Mouse (Mus musculus) mature B cell (primary cell): ENCODE measurements around the gene Hhip.
"Not testable (repeated sequence)": the region's sequence is repeated elsewhere in the genome, so short reads cannot be mapped to it uniquely, and the experiment has no call there.

Experiments used
- in situ Hi-C: fragments of 300-500 bp; cut with MboI; formaldehyde crosslinking; loops from 2 replicates; pipeline ENCODE4 v1.14.3; 2019

Gene Hhip

GRCm38 (mm10) chr8:79993507-79993906, 64.3 kb downstream of the Hhip start:
- in situ Hi-C loops: no loop called here

GRCm38 (mm10) chr8:79992121-79992848, 65.5 kb downstream of the Hhip start:
- in situ Hi-C loops: no loop called here

- in situ Hi-C loops: not testable (repeated sequence)
Observed at GRCm38 (mm10) chr8:79991420-79991819, 66.4 kb downstream of the Hhip start.

DNA sequence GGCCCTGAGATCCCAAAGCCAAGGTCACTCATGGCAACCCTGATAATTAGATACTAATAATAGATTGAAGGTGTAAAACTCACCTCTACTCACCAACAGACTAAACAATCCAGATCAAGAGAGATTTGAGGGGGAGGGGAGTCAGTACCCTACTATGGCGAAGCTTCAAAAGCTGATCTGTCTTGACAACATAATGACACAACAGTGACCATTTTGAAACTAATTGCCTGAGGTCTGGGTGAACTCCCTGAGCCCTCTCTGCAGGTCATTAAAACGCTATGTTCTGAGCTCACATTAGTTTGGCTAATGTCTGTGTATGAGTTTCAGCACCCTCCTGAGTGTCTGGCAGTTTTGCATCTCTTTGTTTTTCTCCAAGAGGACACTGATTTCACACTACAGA, 72.9 kb downstream of the Hhip start:
- in situ Hi-C loops: no loop called here

GRCm38 (mm10) chr8:79982144-79982543, 75.7 kb downstream of the Hhip start:
- in situ Hi-C loops: no loop called here

DNA sequence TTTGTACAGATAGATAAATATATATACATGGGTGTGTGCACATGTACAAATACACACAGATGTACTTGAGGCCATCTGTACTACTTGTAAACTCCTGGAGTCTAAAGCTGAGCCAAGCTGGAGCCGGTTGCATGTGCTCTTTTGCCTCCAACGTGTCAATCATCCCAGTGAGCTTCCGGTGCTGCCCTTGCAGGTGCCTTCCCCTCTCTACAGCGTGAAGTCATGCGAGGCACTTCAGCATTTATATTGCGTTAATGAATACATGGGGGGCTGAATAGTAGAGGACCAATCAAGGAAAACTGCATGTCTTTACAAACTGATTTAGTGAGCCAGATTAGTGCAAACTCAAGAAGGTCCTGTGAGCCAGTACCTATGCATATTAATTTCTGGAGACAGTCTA, 91.6 kb downstream of the Hhip start:
- in situ Hi-C loops: no loop called here

GRCm38 (mm10) chr8:79952857-79953256, 104.9 kb downstream of the Hhip start:
- in situ Hi-C loops: no loop called here

DNA sequence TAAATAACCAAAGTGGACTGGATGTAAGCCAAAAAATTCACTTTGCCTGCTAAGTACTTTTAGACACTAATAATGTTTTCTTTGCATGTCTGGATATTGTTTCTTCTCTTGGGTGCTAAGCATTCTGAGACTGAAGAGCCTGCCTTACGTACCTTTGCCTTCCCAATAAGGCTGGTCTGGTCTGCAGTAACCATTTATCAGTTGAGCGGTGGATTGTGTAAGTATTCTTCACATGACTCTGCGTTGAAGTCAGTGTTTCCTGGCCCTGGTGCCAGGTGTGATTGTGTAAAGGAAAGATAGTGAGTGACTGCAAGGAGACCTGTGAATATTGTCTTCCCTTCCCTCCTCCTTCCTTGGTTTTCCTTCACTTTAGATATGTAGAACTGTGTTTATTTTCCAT, 107.4 kb downstream of the Hhip start:
- in situ Hi-C loops: no loop called here

DNA sequence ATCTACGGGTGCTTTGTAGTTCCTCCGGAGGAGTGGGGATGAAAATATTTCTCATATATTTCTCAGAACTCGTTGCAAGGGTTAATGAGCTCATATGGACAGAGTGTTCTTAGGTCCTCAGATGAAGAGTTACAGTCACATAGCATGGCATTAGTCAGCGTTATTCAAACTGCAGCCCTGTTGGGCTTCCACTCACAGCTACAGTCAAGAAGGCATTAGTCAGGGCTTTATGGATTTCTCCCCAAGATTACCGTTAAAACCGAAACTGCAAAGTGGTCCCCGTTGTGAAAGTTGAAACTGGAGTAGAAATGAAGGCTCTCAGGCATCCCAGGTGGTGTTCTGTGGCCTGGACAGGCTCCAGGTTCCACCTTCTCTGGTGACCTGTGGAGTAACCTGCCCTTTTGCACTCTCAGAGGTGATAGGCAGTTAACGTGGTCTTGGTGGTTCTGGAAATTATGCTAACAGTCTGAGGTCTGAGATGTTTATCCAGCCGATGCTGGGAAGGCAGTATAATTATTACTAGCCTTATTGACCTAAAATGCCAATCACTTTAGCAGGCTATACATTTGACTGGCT, 112.2 kb downstream of the Hhip start:
- in situ Hi-C loops: no loop called here

- in situ Hi-C loops: no loop called here
Observed at GRCm38 (mm10) chr8:79941070-79941469, 116.7 kb downstream of the Hhip start.

DNA sequence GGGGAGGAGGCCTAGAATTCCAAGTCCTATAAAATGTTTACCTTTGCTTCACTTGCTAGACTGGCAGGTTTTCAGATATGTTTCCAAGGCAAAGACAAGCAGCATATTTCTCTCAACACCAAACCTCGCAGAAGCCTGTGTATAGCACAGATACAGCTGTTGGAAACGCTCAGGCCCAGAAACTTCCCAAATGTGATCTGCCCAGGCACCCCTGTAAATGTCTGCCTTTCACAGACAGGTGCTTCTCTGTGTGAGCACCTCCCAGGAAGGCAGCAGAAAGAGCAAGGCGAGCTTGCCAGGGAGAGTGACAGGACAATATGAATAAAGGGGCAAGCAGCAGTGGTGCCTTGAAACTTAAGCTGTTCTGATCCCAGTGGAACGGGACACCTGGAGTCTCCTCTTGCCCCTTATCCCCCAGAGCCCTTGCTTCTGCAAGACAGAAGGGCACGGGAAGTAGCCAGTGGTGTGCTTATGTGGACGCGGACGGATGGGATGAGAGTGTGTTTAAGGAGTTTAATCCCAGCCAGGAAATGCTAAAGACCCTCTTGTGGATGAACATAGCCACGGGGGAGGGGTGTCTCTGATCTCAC, 120.9 kb downstream of the Hhip start:
- in situ Hi-C loops: no loop called here

GRCm38 (mm10) chr8:79935793-79936192, 122.0 kb downstream of the Hhip start:
- in situ Hi-C loops: no loop called here

GRCm38 (mm10) chr8:79929202-79929601, 128.6 kb downstream of the Hhip start:
- in situ Hi-C loops: no loop called here

DNA sequence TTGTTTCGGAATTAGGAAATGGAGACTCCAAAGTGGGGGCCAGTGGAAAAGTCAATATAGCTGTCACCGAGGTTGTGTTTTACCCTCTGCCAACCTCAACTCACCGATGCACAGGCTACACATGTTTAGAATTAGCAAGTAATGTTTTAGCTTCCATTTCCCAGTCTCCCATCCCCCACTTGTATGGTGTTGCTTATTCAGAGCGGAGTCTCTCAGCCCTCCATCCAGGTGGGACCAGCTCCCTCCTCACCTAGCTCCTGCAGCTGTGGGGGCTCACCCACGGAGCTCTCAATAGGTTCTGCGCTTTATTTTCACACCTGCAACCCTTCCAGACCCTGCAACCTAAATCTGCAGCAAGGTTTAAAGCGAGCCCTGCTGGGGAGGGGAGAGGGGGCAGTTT, 140.6 kb downstream of the Hhip start:
- in situ Hi-C loops: no loop called here
